Mouse (Mus musculus): ENCODE measurements around the gene Lzts3.

DNA sequence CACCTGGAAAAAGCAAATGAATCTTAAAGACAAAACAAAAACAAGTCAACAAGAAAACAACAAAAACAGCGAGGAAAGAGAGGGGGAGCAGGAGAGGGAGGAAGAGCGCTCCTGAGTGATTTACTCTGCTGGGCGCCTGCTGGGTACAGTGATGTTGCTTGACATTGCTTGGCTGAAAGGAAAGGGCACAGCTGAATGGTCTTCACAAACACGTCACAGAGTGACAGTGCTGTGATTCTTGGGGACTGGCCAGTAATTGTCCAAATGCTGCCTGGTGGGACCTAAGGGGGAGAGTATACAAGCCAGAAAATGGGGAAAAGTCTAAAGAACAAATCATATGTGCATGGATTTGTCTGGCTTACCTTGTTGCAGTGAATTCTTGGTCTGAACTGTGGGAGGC, 40.4 kb downstream of the Lzts3 start:
- TF ChIP-seq MAX (IDR thresholded peaks at IDR 0.05; ENCODE audit: low read depth) (no peak), POLR2A (IDR thresholded peaks at IDR 0.05; ENCODE audit: insufficient read length, low read depth) (no peak), REST (IDR thresholded peaks at IDR 0.05; ENCODE audit: insufficient read depth, insufficient read length) (no peak), MYOG (IDR thresholded peaks at IDR 0.05; ENCODE audit: control insufficient read depth in 1 of 3, insufficient read depth in 1 of 3, insufficient read length in 2 of 3, low read depth in 2 of 3) (no peak), MYOD1 (IDR thresholded peaks at IDR 0.05; ENCODE audit: control insufficient read depth in 1 of 3, insufficient read length in 2 of 3, low read depth in 2 of 3) (no peak), POLR2AphosphoS2 (IDR thresholded peaks at IDR 0.05; ENCODE audit: insufficient read length, low read depth) (no peak), USF1 (IDR thresholded peaks at IDR 0.05; ENCODE audit: low read depth) (no peak)

Data from myocyte (in vitro differentiated cells).